Mouse (Mus musculus) C2C12 (cell line): ENCODE data around the gene Etv6. TPM values are rescaled to one million over a fixed set of nuclear protein-coding genes. Genes with fewer than 3 reads are reported as not detected.

Experiments
- H3K27me3 ChIP-seq: one replicate; pipeline ENCODE4 v1.6.1; 2011; ENCODE audit not compliant: control insufficient read depth, insufficient read depth, insufficient read length
- H3K36me3 ChIP-seq: one replicate; pipeline ENCODE4 v1.6.1; 2011; ENCODE audit not compliant: control insufficient read depth, insufficient read depth
- H3K4me3 ChIP-seq: one replicate; pipeline ENCODE4 v1.5.1; 2011; ENCODE audit warnings: mild to moderate bottlenecking, control low read depth; ENCODE audit not compliant: poor library complexity, insufficient read depth, severe bottlenecking
- H3K79me2 ChIP-seq: one replicate; pipeline ENCODE4 v1.6.1; 2011; ENCODE audit not compliant: control insufficient read depth, insufficient read depth
- H3K79me3 ChIP-seq: one replicate; pipeline ENCODE4 v1.6.1; 2011; ENCODE audit warnings: low read depth, control low read depth
- H3ac ChIP-seq: one replicate; pipeline ENCODE3; 2011; ENCODE audit warnings: low read depth; ENCODE audit not compliant: control insufficient read depth, insufficient read length
- CEBPB ChIP-seq: IDR thresholded peaks from one replicate; pipeline ENCODE4 v1.6.1; 2011; ENCODE audit warnings: low read depth, mild to moderate bottlenecking, control low read depth, moderate library complexity
- CTCF ChIP-seq: IDR thresholded peaks from one replicate; pipeline ENCODE4 v1.5.1; 2011; ENCODE audit not compliant: control insufficient read depth, insufficient read depth, insufficient read length
- FOSL1 ChIP-seq: IDR thresholded peaks from one replicate; pipeline ENCODE4 v1.8.0; 2011; ENCODE audit warnings: mild to moderate bottlenecking, low read length; ENCODE audit not compliant: poor library complexity, insufficient read depth, severe bottlenecking
- MAX ChIP-seq: IDR thresholded peaks from one replicate; pipeline ENCODE4 v1.6.1; 2011; ENCODE audit warnings: mild to moderate bottlenecking, control low read depth
- MYOD1 ChIP-seq: IDR thresholded peaks from one replicate; pipeline ENCODE4 v1.6.1; 2011; ENCODE audit warnings: low read depth; ENCODE audit not compliant: control insufficient read depth, insufficient read length
- MYOG ChIP-seq: IDR thresholded peaks from one replicate; pipeline ENCODE4 v1.6.1; 2011; ENCODE audit not compliant: control insufficient read depth, insufficient read length; ENCODE audit errors: extremely low read depth
- USF1 ChIP-seq: IDR thresholded peaks from one replicate; pipeline ENCODE4 v1.6.1; 2011; ENCODE audit warnings: low read depth, mild to moderate bottlenecking, control low read depth, moderate library complexity
- polyA plus RNA-seq: library from polyadenylated mRNA; unstranded; fragments of >200 nt; fragmentation: generic; extraction: Trizol; gene quantifications from one replicate; pipeline ENCODE4 v1.2.1, GENCODE M21; 2012; ENCODE audit warnings: missing spikeins

The Etv6 gene
- polyA plus RNA-seq, 1 experiment: 8.5 TPM

- no peak for TF ChIP-seq CEBPB
- no peak for TF ChIP-seq MAX
- no peak for TF ChIP-seq CTCF
- no peak for TF ChIP-seq MYOG
- no peak for TF ChIP-seq FOSL1
- no peak for TF ChIP-seq USF1
- TF ChIP-seq MYOD1: no peak
- peaks cover 100% of the 10 kb centered on the region for H3K79me2 ChIP-seq
- no peaks in the 10 kb centered on the region for H3K27me3 ChIP-seq
- no peak overlapping the region for H3K4me3 ChIP-seq
- H3ac ChIP-seq: no peak overlapping the region
- H3K79me3 ChIP-seq: peaks cover 95% of the 10 kb centered on the region
- no peaks in the 10 kb centered on the region for H3K36me3 ChIP-seq
Measured at GRCm38 (mm10) chr6:134046136-134046535, 10.6 kb downstream of the Etv6 start.

GRCm38 (mm10) chr6:134047249-134047648 lies 11.7 kb downstream of the Etv6 start:
- Histone ChIP-seq H3K27me3 (no peaks in the 10 kb centered on the region), H3K36me3 (no peaks in the 10 kb centered on the region), H3K79me2 (peaks cover 100% of the 10 kb centered on the region), H3K79me3 (peaks cover 88% of the 10 kb centered on the region), H3K4me3 (no peak overlapping the region), H3ac (no peak overlapping the region)
- TF ChIP-seq CEBPB (no peak), FOSL1 (no peak)

GRCm38 (mm10) chr6:134047974-134048373 lies 12.5 kb downstream of the Etv6 start:
- no peaks in the 10 kb centered on the region for H3K27me3 ChIP-seq
- no peak overlapping the region for H3K4me3 ChIP-seq
- no peaks in the 10 kb centered on the region for H3K36me3 ChIP-seq
- no peak overlapping the region for H3ac ChIP-seq
- H3K79me2 ChIP-seq: peaks cover 100% of the 10 kb centered on the region
- TF ChIP-seq MYOG: no peak
- TF ChIP-seq FOSL1: no peak
- no peak for TF ChIP-seq CEBPB
- no peak for TF ChIP-seq CTCF
- TF ChIP-seq MAX: no peak
- no peak for TF ChIP-seq MYOD1
- no peak for TF ChIP-seq USF1
- peaks cover 88% of the 10 kb centered on the region for H3K79me3 ChIP-seq

- no peaks in the 10 kb centered on the region for H3K36me3 ChIP-seq
- no peak overlapping the region for H3K4me3 ChIP-seq
- H3K79me3 ChIP-seq: peaks cover 89% of the 10 kb centered on the region
- no peaks in the 10 kb centered on the region for H3K27me3 ChIP-seq
- peaks cover 100% of the 10 kb centered on the region for H3K79me2 ChIP-seq
- no peak overlapping the region for H3ac ChIP-seq
- TF ChIP-seq MYOD1 (no peak), USF1 (no peak), MYOG (no peak), CEBPB (no peak), MAX (no peak), FOSL1 (no peak), CTCF (no peak)
Measured at GRCm38 (mm10) chr6:134048965-134049364, 13.5 kb downstream of the Etv6 start.

- no peaks in the 10 kb centered on the region for H3K27me3 ChIP-seq
- H3ac ChIP-seq: no peak overlapping the region
- H3K79me2 ChIP-seq: peaks cover 99% of the 10 kb centered on the region
- TF ChIP-seq MYOD1: no peak
- TF ChIP-seq MYOG: no peak
- no peak for TF ChIP-seq CTCF
- TF ChIP-seq CEBPB: no peak
- no peak for TF ChIP-seq USF1
- no peak for TF ChIP-seq MAX
- no peak for TF ChIP-seq FOSL1
- H3K4me3 ChIP-seq: no peak overlapping the region
- no peaks in the 10 kb centered on the region for H3K36me3 ChIP-seq
- H3K79me3 ChIP-seq: peaks cover 87% of the 10 kb centered on the region
Measured at GRCm38 (mm10) chr6:134050466-134050865, 15.0 kb downstream of the Etv6 start.

GRCm38 (mm10) chr6:134051950-134052349 lies 16.4 kb downstream of the Etv6 start:
- TF ChIP-seq CTCF (no peak), USF1 (no peak), CEBPB (no peak), MYOG (no peak), FOSL1 (no peak), MAX (no peak), MYOD1 (no peak)
- Histone ChIP-seq H3K4me3 (no peak overlapping the region), H3ac (no peak overlapping the region), H3K79me3 (peaks cover 83% of the 10 kb centered on the region), H3K79me2 (peaks cover 99% of the 10 kb centered on the region), H3K27me3 (no peaks in the 10 kb centered on the region), H3K36me3 (no peaks in the 10 kb centered on the region)
